Mouse (Mus musculus) ES-Bruce4 (cell line): Measurements from ENCODE around the gene Ubr1. TPM values are rescaled to one million over a fixed set of nuclear protein-coding genes. Genes with fewer than 3 reads are reported as not detected.

Experiments used
- H3K27ac ChIP-seq: 2 replicates; pipeline ENCODE4 v1.5.1; 2012; ENCODE audit warnings: low read length, inconsistent platforms; ENCODE audit not compliant: insufficient read depth
- H3K27me3 ChIP-seq: 2 replicates; pipeline ENCODE4 v1.6.1; 2012; ENCODE audit warnings: mild to moderate bottlenecking, low read length, inconsistent platforms; ENCODE audit not compliant: control insufficient read depth, poor library complexity, insufficient read depth, severe bottlenecking
- H3K36me3 ChIP-seq: 2 replicates; pipeline ENCODE4 v1.6.1; 2012; ENCODE audit warnings: inconsistent platforms, mild to moderate bottlenecking, low read length, moderate library complexity; ENCODE audit not compliant: control insufficient read depth, poor library complexity, insufficient read depth, severe bottlenecking
- H3K4me1 ChIP-seq: one replicate; pipeline ENCODE4 v1.8.1; 2011; ENCODE audit warnings: low read length; ENCODE audit not compliant: control insufficient read depth, insufficient read depth
- H3K4me3 ChIP-seq: 2 replicates; pipeline ENCODE4 v1.5.1; 2011; ENCODE audit warnings: low read depth, mild to moderate bottlenecking, low read length
- H3K9ac ChIP-seq: 2 replicates; pipeline ENCODE4 v1.6.1; 2012; ENCODE audit warnings: low read depth, mild to moderate bottlenecking, inconsistent platforms; ENCODE audit not compliant: poor library complexity, severe bottlenecking
- H3K9me3 ChIP-seq: replicated peaks from 2 replicates; pipeline ENCODE4 v1.6.1; 2012; ENCODE audit warnings: mild to moderate bottlenecking, low read length, inconsistent platforms; ENCODE audit not compliant: control insufficient read depth, poor library complexity, insufficient read depth, severe bottlenecking
- CTCF ChIP-seq: IDR thresholded peaks from one replicate; pipeline ENCODE4 v1.8.1; 2011; ENCODE audit warnings: low read depth, low read length
- EP300 ChIP-seq: IDR thresholded peaks from 2 replicates; pipeline ENCODE4 v1.6.1; 2011; ENCODE audit warnings: low read depth, low read length; ENCODE audit not compliant: insufficient read depth
- POLR2A ChIP-seq: IDR thresholded peaks from one replicate; pipeline ENCODE4 v1.8.1; 2011; ENCODE audit warnings: low read length; ENCODE audit not compliant: insufficient read depth
- polyA plus RNA-seq: library from polyadenylated mRNA; stranded (reverse); fragments of >200 nt; gene quantifications from 2 replicates; pipeline ENCODE4 v1.2.4, GENCODE M21; 2011; ENCODE audit warnings: low read depth; ENCODE audit not compliant: missing spikeins, insufficient read depth, insufficient read length

The Ubr1 gene
- polyA plus RNA-seq, 1 experiment: 29.5 TPM

DNA sequence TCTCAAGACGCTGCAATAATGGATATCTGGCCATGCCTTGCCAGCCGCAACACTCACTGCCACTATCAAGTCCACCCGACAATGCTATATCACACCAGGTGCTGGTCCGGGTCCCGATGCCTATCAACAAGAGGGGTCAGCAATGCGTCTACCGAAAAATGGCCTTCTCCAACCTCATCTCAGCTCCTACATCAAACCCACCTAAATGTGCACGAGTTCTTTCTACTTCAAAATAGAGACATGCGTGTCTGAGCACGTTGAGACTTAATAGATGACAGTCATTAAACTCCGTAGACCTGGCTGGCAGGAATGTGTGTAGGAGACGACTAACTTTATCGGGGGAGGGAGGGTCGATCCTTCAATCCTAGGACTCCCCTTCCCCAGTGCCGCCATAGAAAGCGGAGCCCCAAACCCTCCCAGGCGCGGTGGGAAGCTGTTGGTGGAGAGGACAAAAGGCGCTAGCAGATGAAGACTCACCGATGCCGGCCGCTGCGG lies 423 bp downstream of the Ubr1 start:
- Histone ChIP-seq H3K9ac (peak overlapping the region; percentile 87), H3K36me3 (no peaks in the 10 kb centered on the region), H3K4me1 (no peaks in the 10 kb centered on the region), H3K4me3 (peak overlapping the region; percentile 91), H3K27me3 (no peaks in the 10 kb centered on the region), H3K27ac (no peak overlapping the region), H3K9me3 (no peaks in the 10 kb centered on the region)
- TF ChIP-seq POLR2A (no peak), EP300 (no peak), CTCF (no peak)

DNA sequence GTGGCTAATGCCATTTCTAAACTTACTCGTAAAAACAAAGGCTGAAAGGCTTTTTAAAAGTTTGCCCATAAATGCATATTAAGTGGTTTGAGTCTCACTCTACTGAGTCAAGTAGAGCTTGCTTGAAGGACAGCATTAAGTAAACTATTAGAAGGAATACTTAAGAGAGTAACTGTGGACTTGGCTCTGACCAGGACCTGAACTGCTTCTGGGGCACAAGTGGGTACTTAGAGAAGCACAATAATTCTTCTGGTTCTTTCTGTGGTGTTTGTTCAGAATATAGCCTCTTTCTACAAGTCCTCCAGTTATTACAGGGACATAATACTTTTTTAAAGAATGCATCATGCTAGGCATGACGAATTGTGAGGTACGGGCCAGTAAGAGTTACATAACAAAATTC lies 5.0 kb downstream of the Ubr1 start:
- Histone ChIP-seq H3K36me3 (no peaks in the 10 kb centered on the region), H3K4me3 (no peak overlapping the region), H3K9me3 (no peaks in the 10 kb centered on the region), H3K4me1 (no peaks in the 10 kb centered on the region), H3K27me3 (no peaks in the 10 kb centered on the region), H3K9ac (no peak overlapping the region), H3K27ac (no peak overlapping the region)
- TF ChIP-seq CTCF (no peak), EP300 (no peak), POLR2A (no peak)

DNA sequence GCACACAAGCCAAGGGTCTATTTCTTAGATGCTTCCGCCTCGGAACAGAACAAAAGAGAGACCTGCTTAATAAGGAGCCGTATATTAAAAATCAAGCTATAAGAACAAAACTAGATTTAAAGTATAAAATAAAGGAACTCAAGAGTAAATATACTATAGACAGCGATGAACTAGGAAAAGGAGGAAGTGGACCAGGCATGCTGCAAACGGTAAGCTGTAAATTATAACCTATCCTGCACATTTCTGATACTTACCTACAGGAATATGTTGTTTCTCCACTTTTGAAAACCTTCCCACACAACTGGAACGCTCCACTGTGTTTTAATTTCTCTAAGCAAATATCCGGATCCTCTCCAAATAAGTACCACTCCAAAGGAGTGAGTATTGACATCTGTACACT lies 7.4 kb downstream of the Ubr1 start:
- H3K36me3 ChIP-seq: 0 out of 2 replicates have a peak, but pooled peaks cover 2% of the 10 kb centered on the region
- no peaks in the 10 kb centered on the region for H3K27me3 ChIP-seq
- H3K9me3 ChIP-seq: no peaks in the 10 kb centered on the region
- no peak overlapping the region for H3K27ac ChIP-seq
- TF ChIP-seq EP300 (no peak), CTCF (no peak), POLR2A (no peak)
- no peak overlapping the region for H3K4me3 ChIP-seq
- no peaks in the 10 kb centered on the region for H3K4me1 ChIP-seq
- no peak overlapping the region for H3K9ac ChIP-seq

DNA sequence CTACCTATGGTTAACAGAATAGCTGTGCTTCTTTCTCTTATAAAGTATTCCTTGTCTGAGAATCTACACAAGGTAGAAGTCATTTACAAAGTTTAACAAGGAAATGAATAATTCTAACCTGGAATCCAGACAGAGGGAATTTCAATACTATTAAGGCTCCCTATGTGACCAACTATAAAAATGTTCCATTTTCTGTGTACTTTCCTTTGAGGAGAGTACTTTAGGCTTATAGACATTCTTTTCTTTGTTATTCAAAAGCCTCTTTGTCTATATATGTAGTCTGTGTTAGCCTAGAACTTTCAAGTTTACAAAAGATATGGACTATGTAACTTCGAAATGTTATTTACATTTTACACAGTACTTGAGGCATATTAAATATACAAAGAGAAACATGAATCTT lies 10.3 kb downstream of the Ubr1 start:
- no peak overlapping the region for H3K9ac ChIP-seq
- 0 out of 2 replicates have a peak, but pooled peaks cover 2% of the 10 kb centered on the region for H3K36me3 ChIP-seq
- no peaks in the 10 kb centered on the region for H3K27me3 ChIP-seq
- H3K4me3 ChIP-seq: no peak overlapping the region
- H3K27ac ChIP-seq: no peak overlapping the region
- H3K9me3 ChIP-seq: no peaks in the 10 kb centered on the region
- no peaks in the 10 kb centered on the region for H3K4me1 ChIP-seq
- TF ChIP-seq CTCF (no peak), POLR2A (no peak), EP300 (no peak)

DNA sequence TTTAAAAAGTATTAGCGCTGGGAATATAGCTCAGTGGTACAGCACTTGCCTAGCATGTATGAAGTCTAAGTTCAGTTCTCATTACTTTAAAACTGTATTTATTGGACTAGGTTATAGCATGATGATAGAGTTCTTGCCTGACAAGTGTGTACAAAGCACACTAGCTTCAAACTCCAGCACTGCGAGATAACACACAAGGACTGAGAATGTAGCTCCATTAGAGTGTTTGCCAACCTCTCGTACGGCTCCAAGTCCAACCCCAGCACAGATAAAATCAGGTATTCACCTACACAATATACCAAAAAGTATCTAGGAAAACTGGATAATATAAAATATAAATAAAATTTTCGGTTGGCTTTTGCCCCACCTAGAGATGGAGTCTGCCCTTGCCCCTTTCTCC lies 10.7 kb downstream of the Ubr1 start:
- no peaks in the 10 kb centered on the region for H3K27me3 ChIP-seq
- H3K9me3 ChIP-seq: no peaks in the 10 kb centered on the region
- 0 out of 2 replicates have a peak, but pooled peaks cover 2% of the 10 kb centered on the region for H3K36me3 ChIP-seq
- no peak for TF ChIP-seq CTCF
- no peak overlapping the region for H3K9ac ChIP-seq
- H3K27ac ChIP-seq: no peak overlapping the region
- no peak overlapping the region for H3K4me3 ChIP-seq
- no peaks in the 10 kb centered on the region for H3K4me1 ChIP-seq

DNA sequence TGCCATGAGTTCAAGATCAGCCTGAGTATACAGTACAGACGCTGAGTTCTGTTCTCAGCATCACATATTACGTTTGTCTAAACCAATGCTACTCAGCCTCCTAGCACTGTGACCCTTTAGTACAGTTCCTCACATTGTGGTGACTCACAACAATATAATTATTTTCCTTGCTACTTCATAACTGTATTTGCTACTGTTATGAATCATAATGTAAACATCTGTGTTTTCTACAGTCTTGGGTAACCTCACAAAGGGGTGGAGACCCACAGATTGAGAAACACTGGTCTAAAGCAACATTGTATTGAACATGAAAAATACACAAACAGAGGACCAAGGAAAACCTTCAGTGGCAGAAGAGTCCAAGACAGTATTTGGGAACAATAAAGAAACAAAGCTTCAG lies 11.2 kb downstream of the Ubr1 start:
- Histone ChIP-seq H3K4me1 (no peaks in the 10 kb centered on the region), H3K36me3 (0 out of 2 replicates have a peak, but pooled peaks cover 2% of the 10 kb centered on the region), H3K9me3 (no peaks in the 10 kb centered on the region), H3K4me3 (no peak overlapping the region), H3K27me3 (no peaks in the 10 kb centered on the region), H3K27ac (no peak overlapping the region), H3K9ac (no peak overlapping the region)
- TF ChIP-seq CTCF (no peak), POLR2A (no peak), EP300 (no peak)
